Mouse (Mus musculus) forebrain, embryonic 15.5 days (tissue): ENCODE results near the gene Pold2. TPM values are rescaled to one million over a fixed set of nuclear protein-coding genes. Genes with fewer than 3 reads are reported as not detected.

Experiments
- ATAC-seq: fragments of 200-750 bp; cut with Nextera tagmentation; replicated peaks from 2 replicates; pipeline ENCODE4 v1.8.0; 2017; ENCODE audit warnings: mild to moderate bottlenecking, moderate TSS enrichment, moderate library complexity
- H3K27ac ChIP-seq: fragments of 300-500 bp; sonication (generic); replicated peaks from 2 replicates; pipeline ENCODE4 v1.5.1; 2015; ENCODE audit warnings: mild to moderate bottlenecking, inconsistent platforms
- H3K27me3 ChIP-seq: fragments of 300-500 bp; sonication (generic); 2 replicates; pipeline ENCODE4 v1.6.1; 2015; ENCODE audit warnings: inconsistent platforms
- H3K36me3 ChIP-seq: fragments of 300-500 bp; sonication (generic); 2 replicates; pipeline ENCODE4 v1.6.1; 2015; ENCODE audit warnings: mild to moderate bottlenecking, inconsistent platforms
- H3K4me1 ChIP-seq: fragments of 300-500 bp; sonication (generic); 2 replicates; pipeline ENCODE4 v1.6.1; 2015; ENCODE audit warnings: inconsistent platforms
- H3K4me2 ChIP-seq: fragments of 300-500 bp; sonication (generic); replicated peaks from 2 replicates; pipeline ENCODE4 v1.6.1; 2015; ENCODE audit warnings: mild to moderate bottlenecking, inconsistent platforms
- H3K4me3 ChIP-seq: fragments of 300-500 bp; sonication (generic); 2 replicates; pipeline ENCODE4 v1.5.1; 2015; ENCODE audit warnings: mild to moderate bottlenecking, inconsistent platforms
- H3K9ac ChIP-seq: fragments of 300-500 bp; sonication (generic); replicated peaks from 2 replicates; pipeline ENCODE4 v1.6.1; 2015; ENCODE audit warnings: mild to moderate bottlenecking, inconsistent platforms
- H3K9me3 ChIP-seq: fragments of 300-500 bp; sonication (generic); 2 replicates; pipeline ENCODE4 v1.6.1; 2016; ENCODE audit warnings: inconsistent platforms
- WGBS: fragments of 180-500 bp; shearing (Covaris S2); methylation state at CpG from one replicate; pipeline ENCODE4 v1.1.7; 2015; ENCODE audit warnings: mixed read lengths; 5-methylcytosine and 5-hydroxymethylcytosine counted together
- polyA plus RNA-seq: library from polyadenylated mRNA; unstranded; fragments of >200 nt; fragmentation: Nextera tagmentation; extraction: Ambion mirVana; gene quantifications from 2 replicates; pipeline ENCODE4 v1.2.1, GENCODE M21; 2015

The Pold2 gene
- polyA plus RNA-seq, 1 experiment from 2014 or later = 72.6 TPM

DNA sequence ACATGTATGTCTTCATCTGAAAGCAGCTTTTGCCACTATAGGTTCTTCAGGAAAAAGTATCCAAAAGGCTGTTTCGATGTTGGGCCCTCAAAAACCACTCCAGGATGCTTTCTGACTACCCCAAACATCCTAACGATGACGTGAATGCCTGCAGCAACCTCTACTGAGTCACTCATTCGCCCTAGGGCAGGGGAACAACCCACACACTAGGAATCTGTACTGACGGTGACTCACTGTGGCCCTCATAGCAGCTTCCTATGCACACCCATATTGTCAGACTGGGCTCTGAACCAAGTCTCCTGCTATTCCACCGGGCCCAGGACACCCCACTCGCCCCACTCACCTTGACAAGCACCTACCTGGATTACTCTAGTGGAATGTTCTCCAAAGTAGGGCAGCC lies 43.0 kb downstream of the Pold2 start:
- WGBS = 86% methylated on average over 7 of the region's 7 CpGs
- Histone ChIP-seq H3K9me3 (no peaks in the 10 kb centered on the region), H3K27me3 (no peaks in the 10 kb centered on the region)

DNA sequence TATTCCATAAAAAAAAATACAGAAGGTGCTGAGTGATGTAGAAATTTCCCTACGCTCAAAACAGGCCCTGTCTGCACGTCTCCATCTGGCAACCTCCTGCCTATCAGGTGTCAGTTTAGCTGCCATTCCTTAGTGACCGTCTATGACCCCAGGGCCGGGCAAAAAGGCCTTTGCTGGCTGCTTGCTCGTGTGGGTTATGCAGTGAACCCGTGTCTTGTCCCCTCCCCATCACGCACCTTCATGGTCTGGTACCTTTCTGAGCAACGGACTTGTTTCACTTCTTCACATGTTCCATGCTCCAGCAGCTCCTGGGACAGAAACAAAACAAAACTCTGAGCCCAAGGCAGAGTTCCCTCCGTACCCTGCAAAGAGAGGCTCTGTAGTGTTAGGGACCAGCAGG lies 43.6 kb downstream of the Pold2 start:
- Histone ChIP-seq H3K27me3 (no peaks in the 10 kb centered on the region), H3K4me2 (no peak overlapping the region), H3K9ac (no peak overlapping the region), H3K9me3 (no peaks in the 10 kb centered on the region), H3K4me1 (peaks cover 8% of the 10 kb centered on the region), H3K36me3 (peaks cover 10% of the 10 kb centered on the region; the same call in 1 of the 2 replicates), H3K4me3 (no peak overlapping the region), H3K27ac (no peak overlapping the region)
- WGBS = 92% methylated on average over 9 of the region's 9 CpGs
- ATAC-seq = no peak

More for the DNA sequence above, 43.0 kb downstream of the Pold2 start:
- peaks cover 8% of the 10 kb centered on the region for H3K4me1 ChIP-seq
- no peak overlapping the region for H3K4me3 ChIP-seq
- ATAC-seq = no peak
- H3K36me3 ChIP-seq = peaks cover 8% of the 10 kb centered on the region; the same call in 1 of the 2 replicates
- no peak overlapping the region for H3K27ac ChIP-seq
- no peak overlapping the region for H3K9ac ChIP-seq
- H3K4me2 ChIP-seq = no peak overlapping the region

DNA sequence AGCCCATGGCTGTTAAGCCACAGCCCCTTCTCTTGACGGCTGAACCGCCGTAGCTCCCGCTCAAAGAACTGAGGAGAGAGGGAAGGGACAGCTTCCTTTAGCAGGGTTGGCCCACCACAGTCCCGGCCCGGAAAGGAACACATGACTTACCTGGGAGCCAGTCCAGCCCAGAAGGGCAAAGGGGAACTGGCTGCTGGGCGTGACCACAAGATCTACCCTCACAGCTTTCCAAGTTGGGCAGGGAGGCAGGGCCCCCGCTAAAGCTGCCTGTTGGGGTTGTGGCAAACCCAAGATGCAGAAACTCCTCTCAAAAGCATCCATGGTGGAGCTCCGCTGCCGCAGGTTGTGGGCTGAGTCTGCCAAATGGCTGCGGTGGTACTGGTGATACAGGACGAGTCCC lies 48.8 kb downstream of the Pold2 start:
- H3K4me1 ChIP-seq = no peaks in the 10 kb centered on the region
- H3K4me3 ChIP-seq = no peak overlapping the region
- peaks cover 17% of the 10 kb centered on the region; the same call in 1 of the 2 replicates for H3K36me3 ChIP-seq
- no peak overlapping the region for H3K9ac ChIP-seq
- H3K27me3 ChIP-seq = no peaks in the 10 kb centered on the region
- no peak overlapping the region for H3K27ac ChIP-seq
- no peak overlapping the region for H3K4me2 ChIP-seq
- no peaks in the 10 kb centered on the region for H3K9me3 ChIP-seq
- WGBS = 94% methylated on average over 12 of the region's 12 CpGs
- no peak for ATAC-seq

DNA sequence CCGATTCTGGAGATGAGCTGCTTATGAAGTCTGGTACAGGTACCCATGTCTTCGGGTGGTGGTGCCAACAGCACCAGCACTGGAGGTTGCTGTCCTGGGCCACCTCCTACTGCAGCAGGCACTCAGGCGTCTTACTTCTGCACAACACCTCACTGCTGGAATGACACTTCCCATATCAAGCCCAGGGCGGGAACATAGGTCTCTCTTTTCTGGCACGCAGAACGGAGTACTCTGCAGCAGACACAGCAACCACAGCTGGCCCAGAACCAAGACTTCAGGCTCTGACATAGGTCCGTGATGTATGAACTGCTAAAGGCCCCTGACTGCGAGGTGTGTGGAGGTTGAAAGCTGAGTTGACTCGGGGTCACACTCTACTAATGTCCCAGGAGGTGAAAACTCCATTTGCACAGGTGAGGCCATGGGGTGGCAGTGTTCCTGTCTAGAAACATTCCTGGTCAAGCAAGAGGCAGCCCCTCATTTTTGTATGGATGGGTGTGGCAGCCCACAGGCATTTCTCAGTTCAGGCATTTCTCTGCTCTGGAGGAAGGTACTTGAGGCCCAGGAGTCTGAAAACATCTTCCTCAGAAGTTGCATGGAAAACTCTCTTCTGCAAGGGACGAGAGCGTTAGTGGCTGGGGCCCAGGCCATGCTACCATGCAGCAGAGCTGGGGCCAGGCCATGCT lies 49.4 kb downstream of the Pold2 start:
- no peaks in the 10 kb centered on the region for H3K27me3 ChIP-seq
- WGBS = 90% methylated on average over 11 of the region's 11 CpGs
- ATAC-seq = no peak
- H3K4me1 ChIP-seq = no peaks in the 10 kb centered on the region
- H3K27ac ChIP-seq = no peak overlapping the region
- H3K4me2 ChIP-seq = no peak overlapping the region
- no peak overlapping the region for H3K9ac ChIP-seq
- peaks cover 17% of the 10 kb centered on the region; the same call in 1 of the 2 replicates for H3K36me3 ChIP-seq
- no peak overlapping the region for H3K4me3 ChIP-seq
- no peaks in the 10 kb centered on the region for H3K9me3 ChIP-seq

DNA sequence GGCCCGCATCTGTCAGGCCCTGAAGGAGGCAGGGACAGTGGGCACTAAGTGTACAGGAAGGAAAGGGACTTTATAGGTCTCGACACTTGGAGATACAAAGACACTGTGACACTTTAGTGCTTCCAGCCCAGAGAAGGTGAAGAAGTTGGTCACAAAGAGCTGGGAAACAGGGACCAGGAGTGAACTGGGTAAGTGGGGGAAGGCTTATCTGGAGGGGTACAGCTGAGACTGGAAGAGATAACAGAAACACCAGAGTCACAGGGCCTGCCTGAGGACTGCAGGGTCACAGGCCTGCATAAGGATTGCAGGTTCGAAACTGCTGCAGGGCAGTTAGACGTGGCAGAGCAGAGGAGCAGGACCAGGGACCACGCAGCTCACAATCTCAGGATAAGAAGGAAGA lies 50.2 kb downstream of the Pold2 start:
- no peak overlapping the region for H3K27ac ChIP-seq
- H3K4me1 ChIP-seq = no peaks in the 10 kb centered on the region
- WGBS = 92% methylated on average over 5 of the region's 5 CpGs
- H3K4me3 ChIP-seq = no peak overlapping the region
- ATAC-seq = no peak
- no peak overlapping the region for H3K9ac ChIP-seq
- H3K9me3 ChIP-seq = no peaks in the 10 kb centered on the region
- no peak overlapping the region for H3K4me2 ChIP-seq
- H3K27me3 ChIP-seq = no peaks in the 10 kb centered on the region
- peaks cover 17% of the 10 kb centered on the region; the same call in 1 of the 2 replicates for H3K36me3 ChIP-seq

DNA sequence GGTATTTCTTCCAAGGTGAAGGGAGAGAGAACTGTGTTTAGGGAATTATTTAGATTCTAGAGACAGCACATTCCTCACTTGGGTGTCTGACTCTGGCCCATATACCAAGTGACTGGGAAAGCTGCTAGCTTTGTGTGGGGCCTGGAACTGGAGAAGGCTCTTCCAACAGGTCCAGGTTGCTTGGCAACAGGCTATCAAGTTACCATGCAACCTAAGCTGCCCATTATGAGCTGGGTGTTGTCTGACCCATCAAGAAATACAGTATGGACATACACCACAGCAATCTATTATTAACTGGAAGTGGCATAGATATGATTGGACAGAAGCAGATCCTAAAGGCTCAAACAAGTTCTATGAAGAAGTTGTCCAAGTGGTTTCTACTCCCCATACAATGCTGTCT lies 52.7 kb downstream of the Pold2 start:
- Histone ChIP-seq H3K9ac (no peak overlapping the region), H3K27me3 (no peaks in the 10 kb centered on the region), H3K4me3 (no peak overlapping the region), H3K4me1 (no peaks in the 10 kb centered on the region), H3K27ac (no peak overlapping the region), H3K36me3 (peaks cover 8% of the 10 kb centered on the region; the same call in 1 of the 2 replicates), H3K4me2 (no peak overlapping the region), H3K9me3 (no peaks in the 10 kb centered on the region)
- ATAC-seq = no peak

Other genes starting within 250 kb of the Pold2 start
- gene Mrps24, start 162.6 kb downstream of the Pold2 start, polyA plus RNA-seq = 177 and 180 TPM in 2 replicates
- gene Urgcp, start 115.9 kb downstream of the Pold2 start, polyA plus RNA-seq = 31.6 and 32.4 TPM in 2 replicates
- gene Dbnl, start 89.8 kb downstream of the Pold2 start, polyA plus RNA-seq = 138 and 140 TPM in 2 replicates
- 1.9 and 3.1 TPM in 2 replicates for gene Pgam2, start 74.6 kb downstream of the Pold2 start, polyA plus RNA-seq
- 7.0 TPM in 2 replicates for gene Polm, start 40.3 kb downstream of the Pold2 start, polyA plus RNA-seq
- gene Aebp1, start 16.3 kb downstream of the Pold2 start, polyA plus RNA-seq = 10.0 and 10.4 TPM in 2 replicates
- gene Myl7, start 20.5 kb upstream of the Pold2 start, polyA plus RNA-seq = 0.32 and 1.6 TPM in 2 replicates
- 6.8 and 7.7 TPM in 2 replicates for gene Gck, start 71.8 kb upstream of the Pold2 start, polyA plus RNA-seq
- gene Ykt6, start 77.4 kb upstream of the Pold2 start, polyA plus RNA-seq = 86.0 and 95.9 TPM in 2 replicates
- 119 and 121 TPM in 2 replicates for gene Camk2b, start 188.1 kb upstream of the Pold2 start, polyA plus RNA-seq